Mouse (Mus musculus) embryo, embryonic 10.5 days (tissue): Measurements from ENCODE around the gene Eepd1.

Experiments
- DNase-seq: peaks from one replicate; pipeline ENCODE4 v3.0.0-alpha.2; 2015; ENCODE audit warnings: low spot score

Eepd1 gene

DNA sequence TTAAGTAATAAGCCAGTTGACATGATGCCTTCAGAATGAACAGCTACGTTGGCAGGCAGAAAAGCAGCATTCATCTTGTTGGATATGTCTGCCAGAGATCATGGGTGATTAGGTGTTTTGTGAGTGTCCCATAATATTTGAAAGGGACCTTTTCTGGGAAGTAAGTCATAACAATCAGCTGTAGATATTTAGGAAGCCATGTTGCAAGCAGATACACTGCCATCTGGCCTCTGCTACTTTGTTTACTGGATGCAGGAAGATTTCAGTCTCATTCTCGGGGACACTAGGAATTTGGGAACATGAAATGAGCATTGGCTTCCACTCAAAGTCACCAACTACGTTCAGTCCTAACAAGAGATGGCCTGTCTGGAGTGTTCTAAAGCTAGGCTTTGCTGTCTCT, 54.1 kb downstream of the Eepd1 start:
- no peak for DNase-seq

GRCm38 (mm10) chr9:25539461-25539860, 58.1 kb downstream of the Eepd1 start:
- DNase-seq, result no peak

- DNase-seq, result no peak
Measured at GRCm38 (mm10) chr9:25541355-25541754, 60.0 kb downstream of the Eepd1 start.

DNA sequence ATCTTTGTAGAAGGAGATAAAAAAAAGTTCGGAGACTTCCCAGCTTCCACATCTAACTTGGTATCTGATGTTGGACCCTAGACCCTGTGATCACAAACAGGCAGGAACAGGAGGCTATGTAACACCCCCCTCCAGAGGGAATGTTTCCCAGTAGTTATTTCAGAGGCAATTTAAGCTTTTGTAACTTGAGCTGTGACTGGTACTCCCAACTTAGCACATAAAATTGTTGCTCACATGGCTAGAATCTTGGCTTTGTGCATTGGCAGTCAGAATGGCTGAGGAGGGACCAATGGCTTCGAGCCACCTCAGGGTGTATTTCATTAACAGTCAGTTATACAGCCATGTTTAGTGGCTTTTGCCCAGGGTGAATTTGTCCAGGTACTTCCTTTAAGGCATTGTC, 63.9 kb downstream of the Eepd1 start:
- no peak for DNase-seq

DNA sequence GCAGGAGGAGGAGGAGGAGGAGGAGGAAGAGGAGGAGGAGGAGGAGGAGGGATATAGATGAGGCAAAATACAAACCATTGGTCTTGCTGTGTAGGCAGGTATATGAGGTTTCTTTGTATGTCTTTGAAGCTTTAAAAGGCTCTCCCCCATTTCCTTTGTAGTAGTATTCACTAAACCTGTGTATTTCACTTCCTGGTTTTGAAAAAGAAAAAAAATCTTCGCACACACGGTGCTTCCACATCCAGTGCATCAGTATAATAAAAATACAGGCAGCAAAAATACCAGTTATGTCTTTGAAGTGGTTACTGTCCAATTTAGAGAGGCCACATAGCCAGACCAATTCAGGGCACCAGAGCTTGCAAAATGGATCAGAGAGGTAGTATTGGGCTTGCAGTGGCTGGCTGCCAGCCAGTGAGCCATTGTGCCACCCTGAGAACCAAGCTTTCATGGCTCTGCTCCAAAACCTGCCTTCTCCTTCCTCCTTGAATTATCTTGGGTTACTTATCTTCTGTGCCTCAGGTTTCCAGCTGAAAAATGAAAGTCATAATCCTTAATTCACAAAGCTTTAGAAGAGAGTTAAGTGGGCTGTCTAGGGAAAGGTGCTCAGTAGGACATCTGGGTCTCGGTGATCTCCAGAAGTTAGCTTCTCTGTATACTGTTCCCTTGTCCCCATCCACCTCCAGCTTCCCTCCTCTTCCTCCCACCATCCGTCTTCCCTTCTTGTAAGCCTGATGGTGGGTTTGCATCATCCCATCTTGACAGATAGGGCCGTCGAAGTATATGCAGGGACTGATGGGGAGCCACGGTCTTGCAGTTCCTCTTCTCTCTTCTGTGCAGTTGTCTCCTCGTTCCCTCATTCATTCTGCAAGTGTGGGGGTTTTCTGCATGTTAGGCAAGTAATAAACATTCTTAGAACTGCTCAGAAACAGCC, 68.0 kb downstream of the Eepd1 start:
- DNase-seq, result no peak

DNA sequence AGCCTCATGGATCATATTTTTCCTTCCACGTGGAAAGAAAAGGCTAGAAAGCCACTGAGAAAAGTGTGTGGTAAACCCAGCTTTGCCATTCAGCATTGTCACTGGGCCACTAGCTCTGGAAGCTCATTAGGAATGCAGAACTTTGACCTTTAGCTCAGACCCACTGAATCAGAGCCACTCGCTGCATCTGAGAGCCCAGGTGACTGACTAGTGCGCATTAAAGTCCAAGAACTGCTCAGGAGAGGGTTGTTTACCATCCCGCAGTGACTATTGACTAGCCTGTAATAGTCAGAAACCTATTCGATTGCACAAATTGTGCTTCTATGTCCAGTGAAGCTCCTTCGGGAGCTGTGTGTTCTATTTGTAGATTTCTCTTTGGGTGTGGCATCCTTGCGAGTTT, 68.8 kb downstream of the Eepd1 start:
- no peak for DNase-seq

- no peak for DNase-seq
Measured at GRCm38 (mm10) chr9:25552532-25552931, 71.2 kb downstream of the Eepd1 start.

GRCm38 (mm10) chr9:25554246-25554803, 73.0 kb downstream of the Eepd1 start:
- DNase-seq, result no peak

- DNase-seq, result no peak
Measured at GRCm38 (mm10) chr9:25555261-25555660, 73.9 kb downstream of the Eepd1 start.

DNA sequence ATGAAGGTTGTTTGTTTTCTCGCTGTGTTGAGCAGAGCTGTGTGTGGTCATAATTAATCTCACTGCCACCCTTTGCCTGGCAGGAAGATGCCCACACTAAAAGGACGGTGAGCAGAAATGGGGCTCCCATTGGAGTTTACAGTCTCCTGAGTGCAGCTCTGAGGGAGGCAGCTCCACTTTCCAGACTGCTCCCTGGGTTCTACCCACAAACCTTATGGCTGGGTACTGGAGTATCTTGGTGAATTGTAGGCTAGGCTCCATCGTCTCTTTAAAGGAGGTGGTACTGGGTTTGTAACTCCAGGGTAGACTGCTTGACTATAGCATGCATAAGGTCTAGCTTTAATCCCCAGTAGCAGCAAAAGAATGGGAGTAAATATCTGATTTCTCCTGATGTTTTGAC, 74.7 kb downstream of the Eepd1 start:
- no peak for DNase-seq

GRCm38 (mm10) chr9:25557378-25557777, 76.0 kb downstream of the Eepd1 start:
- no peak for DNase-seq

DNA sequence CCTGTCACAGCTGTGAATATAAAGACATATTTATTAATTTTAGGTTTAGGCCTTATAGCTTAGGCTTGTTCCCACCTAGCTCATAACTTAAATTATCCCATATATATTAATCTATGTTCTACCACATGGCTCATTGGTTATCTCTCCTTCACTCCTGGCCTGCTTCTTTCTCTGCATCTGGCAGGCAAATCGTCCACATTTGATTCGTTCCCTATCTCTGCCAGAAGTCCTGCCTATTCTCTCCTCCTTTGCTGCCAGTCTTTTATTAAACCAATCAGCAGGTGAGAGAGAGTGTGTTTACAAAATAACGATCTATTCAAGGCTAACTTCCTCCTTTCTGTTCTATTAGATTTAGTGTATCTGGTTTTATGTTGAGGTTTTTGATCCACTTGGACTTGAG, 77.5 kb downstream of the Eepd1 start:
- no peak for DNase-seq

- DNase-seq, result no peak
Measured at GRCm38 (mm10) chr9:25560016-25560758, 78.8 kb downstream of the Eepd1 start.

- DNase-seq, result no peak
Measured at GRCm38 (mm10) chr9:25561143-25561542, 79.8 kb downstream of the Eepd1 start.

GRCm38 (mm10) chr9:25563806-25564205, 82.5 kb downstream of the Eepd1 start:
- no peak for DNase-seq

- no peak for DNase-seq
Measured at GRCm38 (mm10) chr9:25567071-25567470, 85.7 kb downstream of the Eepd1 start.

GRCm38 (mm10) chr9:25568783-25569182, 87.4 kb downstream of the Eepd1 start:
- no peak for DNase-seq

- no peak for DNase-seq
Measured at GRCm38 (mm10) chr9:25570011-25570410, 88.7 kb downstream of the Eepd1 start.

DNA sequence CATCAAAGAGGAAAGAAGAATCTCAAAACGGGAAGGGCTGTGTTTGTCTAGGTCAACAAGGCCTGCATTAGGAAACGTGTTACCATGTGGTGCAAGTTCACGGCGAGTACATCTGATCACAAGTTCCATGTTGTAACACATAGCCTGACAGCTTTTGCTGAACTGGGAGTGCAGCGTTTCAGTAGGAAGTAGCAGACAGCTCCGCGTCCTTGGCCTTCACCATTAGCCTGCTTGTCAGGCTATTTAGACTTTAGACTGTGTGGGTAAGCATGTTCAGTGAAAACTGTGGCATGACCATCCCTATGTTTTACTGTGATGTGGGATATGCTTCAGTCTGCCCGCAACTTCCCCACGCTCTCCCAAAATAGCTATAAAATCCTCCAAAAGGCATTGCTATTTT, 89.1 kb downstream of the Eepd1 start:
- DNase-seq, result no peak

DNA sequence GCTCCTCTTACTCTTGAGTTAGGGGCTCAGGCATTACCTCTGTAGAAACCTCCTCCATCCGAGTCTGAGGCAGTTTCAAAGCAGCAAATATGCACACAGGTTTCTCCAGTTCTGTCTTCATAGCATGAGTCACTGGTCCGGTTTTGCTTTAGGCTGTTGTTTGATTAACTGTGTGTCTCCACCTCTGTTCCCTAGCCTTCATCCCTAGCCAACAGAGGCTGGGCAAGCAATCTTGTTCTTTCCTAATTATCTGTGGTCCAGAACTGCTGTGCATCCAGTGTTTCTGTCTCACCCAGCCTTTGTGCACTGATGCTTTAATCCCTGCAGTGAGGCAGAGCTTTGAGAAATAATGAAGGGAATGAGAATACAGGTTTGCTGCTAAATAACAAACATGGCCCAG, 90.0 kb downstream of the Eepd1 start:
- no peak for DNase-seq

- peak; percentile 77 for DNase-seq
Measured at GRCm38 (mm10) chr9:25573753-25574152, 92.4 kb downstream of the Eepd1 start.

GRCm38 (mm10) chr9:25574186-25574585, 92.8 kb downstream of the Eepd1 start:
- peak; percentile 36 for DNase-seq
